Mouse (Mus musculus): ENCODE results near the gene Zfp429. TPM values are rescaled to one million over a fixed set of nuclear protein-coding genes. Genes with fewer than 3 reads are reported as not detected.

Gene Zfp429
- polyA plus RNA-seq (2014; fragmentation: Illumina TruSeq; extraction: RNeasy Lipid Tissue Mini Kit (QIAGEN cat#74804); ENCODE audit: low read depth, low replicate concordance): 2.6 TPM

DNA sequence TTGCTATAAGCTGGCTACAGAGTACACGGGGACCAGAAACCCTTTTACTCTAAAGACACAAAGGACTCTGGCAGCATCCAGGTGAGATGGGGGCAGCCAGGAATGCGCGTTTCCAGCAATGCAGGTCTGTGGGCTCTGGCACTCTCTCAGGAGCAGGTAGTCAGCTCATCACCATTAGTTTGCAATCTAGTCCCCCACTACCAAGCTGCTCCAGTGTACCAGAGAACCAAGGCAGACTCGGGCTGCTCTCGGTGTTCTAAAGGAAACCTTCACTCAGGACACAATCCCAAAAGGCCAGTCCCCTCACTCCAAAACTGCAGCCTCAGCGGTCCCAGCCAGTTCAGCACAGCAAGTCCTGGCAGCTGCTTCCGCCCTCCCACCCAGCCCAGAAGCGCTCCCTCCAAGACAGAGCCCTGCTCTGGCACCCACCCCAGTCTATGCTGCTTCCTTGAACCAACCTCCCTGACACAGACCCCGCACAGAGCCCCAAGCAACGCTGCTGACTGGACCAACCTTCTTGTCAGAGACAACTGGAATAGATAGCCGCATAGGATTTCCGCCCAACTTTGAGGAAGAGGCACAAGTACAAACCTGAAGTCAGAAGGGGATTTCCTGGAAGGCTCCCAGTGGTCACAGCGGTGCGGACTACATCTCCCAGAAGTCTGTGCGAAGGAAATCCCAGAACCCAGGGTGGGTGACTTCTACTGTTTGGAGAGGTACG, at the start of gene Zfp429:
Gene Zfp429 (minus strand): TSS at position 637 of the 721 bp plus-strand sequence.

DNA sequence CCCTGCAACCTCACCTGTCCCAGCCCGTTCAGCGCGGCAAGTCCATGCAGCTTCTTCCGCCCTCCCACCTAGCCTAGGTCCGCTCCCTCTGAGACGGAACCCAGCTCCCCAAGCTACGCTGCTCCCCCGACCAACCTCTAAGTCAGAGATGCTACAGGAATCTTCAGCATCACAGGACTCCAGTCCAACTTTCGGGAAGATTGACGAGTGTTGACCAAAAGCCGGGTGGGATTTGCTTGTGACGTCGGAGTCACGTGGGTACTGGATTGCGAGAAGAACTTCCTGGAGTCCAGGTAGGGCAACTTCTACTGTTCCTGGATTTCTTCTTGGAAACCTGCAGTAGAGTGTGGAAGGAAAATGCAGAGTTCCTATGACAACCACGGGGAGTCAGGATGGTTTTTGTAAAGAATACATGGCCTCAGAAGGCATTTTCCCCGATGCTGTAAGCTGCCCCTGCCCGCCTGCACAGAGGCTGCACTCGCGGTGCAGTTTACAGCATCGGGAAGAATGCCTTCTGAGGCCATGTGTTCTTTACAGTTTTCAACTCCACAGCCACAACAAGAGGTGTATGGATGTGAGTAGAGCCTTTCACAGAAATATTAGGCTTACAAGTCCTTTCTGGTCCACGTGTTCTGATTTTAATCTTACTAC, 21.7 kb upstream of the Zfp429 start, which contains the start of gene Zfp459:
Gene Zfp459 (minus strand): TSS at position 212 of the 651 bp plus-strand sequence.

DNA sequence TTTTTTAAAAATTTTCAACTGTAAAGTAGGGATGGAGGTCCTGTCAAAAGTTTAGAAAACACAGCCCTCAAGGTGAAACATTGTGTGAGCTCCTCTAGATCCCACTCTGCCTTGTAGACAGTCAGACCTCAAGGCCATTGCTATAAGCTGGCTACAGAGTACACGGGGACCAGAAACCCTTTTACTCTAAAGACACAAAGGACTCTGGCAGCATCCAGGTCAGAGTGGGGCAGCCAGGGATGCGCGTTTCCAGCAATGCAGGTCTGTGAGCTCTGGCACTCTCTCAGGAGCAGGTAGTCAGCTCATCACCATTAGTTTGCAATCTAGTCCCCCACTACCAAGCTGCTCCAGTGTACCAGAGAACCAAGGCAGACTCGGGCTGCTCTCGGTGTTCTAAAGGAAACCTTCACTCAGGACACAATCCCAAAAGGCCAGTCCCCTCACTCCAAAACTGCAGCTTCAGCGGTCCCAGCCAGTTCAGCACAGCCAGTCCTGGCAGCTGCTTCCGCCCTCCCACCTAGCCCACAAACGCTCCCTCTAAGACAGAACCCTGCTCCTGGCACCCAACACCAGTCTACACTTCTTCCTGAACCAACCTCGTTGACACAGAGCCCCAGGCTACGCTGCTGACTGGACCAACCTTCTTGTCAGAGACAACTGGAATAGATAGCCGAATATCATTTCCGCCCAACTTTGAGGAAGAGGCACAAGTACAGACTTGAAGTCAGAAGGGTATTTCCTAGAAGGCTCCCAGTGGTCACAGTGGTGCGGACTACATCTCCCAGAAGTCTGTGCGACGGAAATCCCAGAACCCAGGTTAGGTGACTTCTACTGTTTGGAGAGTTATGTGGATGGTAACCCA, 24.3 kb downstream of the Zfp429 start, which contains the start of the genes Gm28041 and Zfp456:
Gene Gm28041 (minus strand): TSS at position 684 of the 862 bp plus-strand sequence.
Gene Zfp456 (minus strand): TSS at position 761 of the 862 bp plus-strand sequence.

DNA sequence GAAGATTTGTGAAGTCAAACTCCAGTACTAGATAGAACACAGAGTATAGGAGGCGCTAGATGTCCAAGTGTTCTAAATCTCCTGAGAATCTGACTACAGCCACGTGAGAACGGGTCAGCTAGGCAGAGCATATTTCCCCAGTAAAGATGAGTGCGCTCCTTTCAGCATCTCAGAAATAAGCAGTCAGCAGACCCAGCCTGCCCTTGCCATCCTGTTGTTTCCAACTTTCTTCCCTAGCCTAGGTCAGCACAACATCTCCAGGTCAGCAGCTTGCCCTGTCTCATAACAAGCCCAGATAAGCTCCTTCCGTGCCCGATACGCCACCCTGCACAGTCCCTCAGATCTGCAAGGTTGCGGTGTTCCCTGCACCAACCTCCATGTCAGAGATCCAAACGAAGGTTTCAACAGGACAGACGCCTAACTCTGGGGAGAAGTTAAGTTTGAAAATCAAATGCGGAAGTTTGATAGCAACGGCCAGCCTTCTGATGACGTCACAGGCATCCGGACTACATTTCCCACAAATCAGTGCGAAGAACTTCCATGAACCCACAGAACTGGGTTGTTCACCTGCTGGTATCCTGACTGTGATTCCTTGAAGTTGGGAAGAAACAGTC, 39.4 kb downstream of the Zfp429 start, which contains the start of the genes Gm28044 and Zfp953:
Gene Gm28044 (minus strand): TSS at position 406 of the 614 bp plus-strand sequence.
Gene Zfp953 (minus strand): TSS at position 475 of the 614 bp plus-strand sequence.

Other genes starting within 250 kb of the Zfp429 start
- 7.8 TPM for gene Rsl1, start 226.6 kb downstream of the Zfp429 start, polyA plus RNA-seq (2014; fragmentation: Illumina TruSeq; extraction: RNeasy Lipid Tissue Mini Kit (QIAGEN cat#74804); ENCODE audit: low read depth, low replicate concordance)
- 3.3 TPM for gene Zfp455, start 205.3 kb downstream of the Zfp429 start, polyA plus RNA-seq (2014; fragmentation: Illumina TruSeq; extraction: RNeasy Lipid Tissue Mini Kit (QIAGEN cat#74804); ENCODE audit: low read depth, low replicate concordance)
- gene Zfp458, start 121.4 kb downstream of the Zfp429 start, polyA plus RNA-seq (2014; fragmentation: Illumina TruSeq; extraction: RNeasy Lipid Tissue Mini Kit (QIAGEN cat#74804); ENCODE audit: low read depth, low replicate concordance): 35.9 TPM
- gene Zfp457, start 93.3 kb downstream of the Zfp429 start, polyA plus RNA-seq (2014; fragmentation: Illumina TruSeq; extraction: RNeasy Lipid Tissue Mini Kit (QIAGEN cat#74804); ENCODE audit: low read depth, low replicate concordance): 1.3 TPM
- gene Zfp595, start 67.2 kb downstream of the Zfp429 start, polyA plus RNA-seq (2014; fragmentation: Illumina TruSeq; extraction: RNeasy Lipid Tissue Mini Kit (QIAGEN cat#74804); ENCODE audit: low read depth, low replicate concordance): 10.1 TPM
- 2.2 TPM for gene Gm28044, start 39.3 kb downstream of the Zfp429 start, polyA plus RNA-seq (2014; fragmentation: Illumina TruSeq; extraction: RNeasy Lipid Tissue Mini Kit (QIAGEN cat#74804); ENCODE audit: low read depth, low replicate concordance)
- 5.3 TPM for gene Zfp953, start 39.2 kb downstream of the Zfp429 start, polyA plus RNA-seq (2014; fragmentation: Illumina TruSeq; extraction: RNeasy Lipid Tissue Mini Kit (QIAGEN cat#74804); ENCODE audit: low read depth, low replicate concordance)
- 0.48 TPM for gene Gm28041, start 24.1 kb downstream of the Zfp429 start, polyA plus RNA-seq (2014; fragmentation: Illumina TruSeq; extraction: RNeasy Lipid Tissue Mini Kit (QIAGEN cat#74804); ENCODE audit: low read depth, low replicate concordance)
- gene Zfp456, start 24.0 kb downstream of the Zfp429 start, polyA plus RNA-seq (2014; fragmentation: Illumina TruSeq; extraction: RNeasy Lipid Tissue Mini Kit (QIAGEN cat#74804); ENCODE audit: low read depth, low replicate concordance): 1.2 TPM
- gene Zfp459, start 21.6 kb upstream of the Zfp429 start, polyA plus RNA-seq (2014; fragmentation: Illumina TruSeq; extraction: RNeasy Lipid Tissue Mini Kit (QIAGEN cat#74804); ENCODE audit: low read depth, low replicate concordance): 1.3 TPM
- 8.6 TPM for gene Zfp874a, start 51.8 kb upstream of the Zfp429 start, polyA plus RNA-seq (2014; fragmentation: Illumina TruSeq; extraction: RNeasy Lipid Tissue Mini Kit (QIAGEN cat#74804); ENCODE audit: low read depth, low replicate concordance)
- gene Zfp874b, start 84.4 kb upstream of the Zfp429 start, polyA plus RNA-seq (2014; fragmentation: Illumina TruSeq; extraction: RNeasy Lipid Tissue Mini Kit (QIAGEN cat#74804); ENCODE audit: low read depth, low replicate concordance): 4.4 TPM
- gene Zfp58, start 100.7 kb upstream of the Zfp429 start, polyA plus RNA-seq (2014; fragmentation: Illumina TruSeq; extraction: RNeasy Lipid Tissue Mini Kit (QIAGEN cat#74804); ENCODE audit: low read depth, low replicate concordance): 52.5 TPM
- gene Gm26965, start 126.3 kb upstream of the Zfp429 start, polyA plus RNA-seq (2014; fragmentation: Illumina TruSeq; extraction: RNeasy Lipid Tissue Mini Kit (QIAGEN cat#74804); ENCODE audit: low read depth, low replicate concordance): not detected
- gene Zfp87, start 126.4 kb upstream of the Zfp429 start, polyA plus RNA-seq (2014; fragmentation: Illumina TruSeq; extraction: RNeasy Lipid Tissue Mini Kit (QIAGEN cat#74804); ENCODE audit: low read depth, low replicate concordance): 31.5 TPM
- 32.6 TPM for gene Zfp748, start 154.0 kb upstream of the Zfp429 start, polyA plus RNA-seq (2014; fragmentation: Illumina TruSeq; extraction: RNeasy Lipid Tissue Mini Kit (QIAGEN cat#74804); ENCODE audit: low read depth, low replicate concordance)
- 11.3 TPM for gene Zfp729b, start 209.9 kb upstream of the Zfp429 start, polyA plus RNA-seq (2014; fragmentation: Illumina TruSeq; extraction: RNeasy Lipid Tissue Mini Kit (QIAGEN cat#74804); ENCODE audit: low read depth, low replicate concordance)
- gene Gm49345, start 237.9 kb upstream of the Zfp429 start, polyA plus RNA-seq (2014; fragmentation: Illumina TruSeq; extraction: RNeasy Lipid Tissue Mini Kit (QIAGEN cat#74804); ENCODE audit: low read depth, low replicate concordance): not detected
- 4.5 TPM for gene Zfp729a, start 238.0 kb upstream of the Zfp429 start, polyA plus RNA-seq (2014; fragmentation: Illumina TruSeq; extraction: RNeasy Lipid Tissue Mini Kit (QIAGEN cat#74804); ENCODE audit: low read depth, low replicate concordance)